Mouse (Mus musculus): ENCODE measurements around the gene Fuz. TPM values are rescaled to one million over a fixed set of nuclear protein-coding genes. Genes with fewer than 3 reads are reported as not detected.

Gene Fuz
- polyA plus RNA-seq, 1 experiment from 2014 or later = 13.2 TPM

- DNase-seq (ENCODE audit: low spot score) (no peak), ATAC-seq (replicated peaks; ENCODE audit: insufficient number of reproducible peaks, low FRiP score, low TSS enrichment, low read depth) (no peak)
- Histone ChIP-seq H3K4me1 (ENCODE audit: control insufficient read depth, insufficient read depth, low read length) (peaks cover 6% of the 10 kb centered on the region; the same call in 1 of the 2 replicates), H3K27me3 (ENCODE audit: control insufficient read depth, insufficient read depth, low read length) (no peaks in the 10 kb centered on the region), H3K9ac (replicated peaks; ENCODE audit: low read length) (no peak overlapping the region), H3K4me2 (ENCODE audit: low read depth, low read length) (no peak overlapping the region), H3K36me3 (replicated peaks; ENCODE audit: control insufficient read depth, insufficient read depth, low read depth, low read length) (peaks cover 23% of the 10 kb centered on the region), H3K9me3 (replicated peaks; ENCODE audit: control insufficient read depth, low read length) (no peaks in the 10 kb centered on the region), H3K27ac (replicated peaks; ENCODE audit: low read depth, low read length) (no peak overlapping the region), H3K4me3 (ENCODE audit: low read depth, low read length) (no peak overlapping the region)
- 91% methylated on average over 14 of the region's 14 CpGs for WGBS
Observed at GRCm38 (mm10) chr7:44863210-44863609, 32.7 kb upstream of the Fuz start.

- Histone ChIP-seq H3K9me3 (replicated peaks; ENCODE audit: control insufficient read depth, low read length) (no peaks in the 10 kb centered on the region), H3K27ac (replicated peaks; ENCODE audit: low read depth, low read length) (no peak overlapping the region), H3K9ac (replicated peaks; ENCODE audit: low read length) (no peak overlapping the region), H3K4me1 (ENCODE audit: control insufficient read depth, insufficient read depth, low read length) (peaks cover 6% of the 10 kb centered on the region; the same call in 1 of the 2 replicates), H3K4me3 (ENCODE audit: low read depth, low read length) (no peak overlapping the region), H3K4me2 (ENCODE audit: low read depth, low read length) (no peak overlapping the region), H3K27me3 (ENCODE audit: control insufficient read depth, insufficient read depth, low read length) (no peaks in the 10 kb centered on the region), H3K36me3 (replicated peaks; ENCODE audit: control insufficient read depth, insufficient read depth, low read depth, low read length) (peaks cover 23% of the 10 kb centered on the region)
- WGBS = 87% methylated on average over 11 of the region's 11 CpGs
- ATAC-seq (replicated peaks; ENCODE audit: insufficient number of reproducible peaks, low FRiP score, low TSS enrichment, low read depth) = no peak
- no peak for DNase-seq (ENCODE audit: low spot score)
Observed at GRCm38 (mm10) chr7:44863982-44864494, 31.8 kb upstream of the Fuz start.

- Histone ChIP-seq H3K36me3 (replicated peaks; ENCODE audit: control insufficient read depth, insufficient read depth, low read depth, low read length) (peaks cover 23% of the 10 kb centered on the region), H3K9me3 (replicated peaks; ENCODE audit: control insufficient read depth, low read length) (no peaks in the 10 kb centered on the region), H3K4me3 (ENCODE audit: low read depth, low read length) (no peak overlapping the region), H3K9ac (replicated peaks; ENCODE audit: low read length) (no peak overlapping the region), H3K27ac (replicated peaks; ENCODE audit: low read depth, low read length) (no peak overlapping the region), H3K27me3 (ENCODE audit: control insufficient read depth, insufficient read depth, low read length) (no peaks in the 10 kb centered on the region), H3K4me2 (ENCODE audit: low read depth, low read length) (no peak overlapping the region), H3K4me1 (ENCODE audit: control insufficient read depth, insufficient read depth, low read length) (peaks cover 6% of the 10 kb centered on the region; the same call in 1 of the 2 replicates)
- 88% methylated on average over 24 of the region's 24 CpGs for WGBS
- DNase-seq (ENCODE audit: low spot score) (no peak), ATAC-seq (replicated peaks; ENCODE audit: insufficient number of reproducible peaks, low FRiP score, low TSS enrichment, low read depth) (no peak)
Observed at GRCm38 (mm10) chr7:44864595-44865542, 31.0 kb upstream of the Fuz start.

GRCm38 (mm10) chr7:44866276-44867009 is 29.4 kb upstream of the Fuz start:
- peak overlapping the region; percentile 4; the same call in 1 of the 2 replicates for H3K4me2 ChIP-seq (ENCODE audit: low read depth, low read length)
- H3K9ac ChIP-seq (replicated peaks; ENCODE audit: low read length) = 0 out of 2 replicates have a peak overlapping the region, but pooled peaks have one; percentile 13
- H3K9me3 ChIP-seq (replicated peaks; ENCODE audit: control insufficient read depth, low read length) = no peaks in the 10 kb centered on the region
- H3K4me3 ChIP-seq (ENCODE audit: low read depth, low read length) = no peak overlapping the region
- H3K4me1 ChIP-seq (ENCODE audit: control insufficient read depth, insufficient read depth, low read length) = peaks cover 6% of the 10 kb centered on the region; the same call in 1 of the 2 replicates
- ATAC-seq (replicated peaks; ENCODE audit: insufficient number of reproducible peaks, low FRiP score, low TSS enrichment, low read depth) (no peak), DNase-seq (ENCODE audit: low spot score) (no peak)
- H3K36me3 ChIP-seq (replicated peaks; ENCODE audit: control insufficient read depth, insufficient read depth, low read depth, low read length) = peaks cover 23% of the 10 kb centered on the region
- no peaks in the 10 kb centered on the region for H3K27me3 ChIP-seq (ENCODE audit: control insufficient read depth, insufficient read depth, low read length)
- no peak overlapping the region for H3K27ac ChIP-seq (replicated peaks; ENCODE audit: low read depth, low read length)
- WGBS = 69% methylated on average over 15 of the region's 15 CpGs

GRCm38 (mm10) chr7:44867010-44867702 is 28.7 kb upstream of the Fuz start:
- ATAC-seq (replicated peaks; ENCODE audit: insufficient number of reproducible peaks, low FRiP score, low TSS enrichment, low read depth) (no peak), DNase-seq (ENCODE audit: low spot score) (no peak)
- 75% methylated on average over 19 of the region's 19 CpGs for WGBS
- H3K27me3 ChIP-seq (ENCODE audit: control insufficient read depth, insufficient read depth, low read length) = no peaks in the 10 kb centered on the region
- H3K4me2 ChIP-seq (ENCODE audit: low read depth, low read length) = peak overlapping the region; percentile 90
- H3K9ac ChIP-seq (replicated peaks; ENCODE audit: low read length) = peak overlapping the region; percentile 39
- peak overlapping the region; percentile 97 for H3K4me3 ChIP-seq (ENCODE audit: low read depth, low read length)
- no peaks in the 10 kb centered on the region for H3K9me3 ChIP-seq (replicated peaks; ENCODE audit: control insufficient read depth, low read length)
- peaks cover 22% of the 10 kb centered on the region for H3K36me3 ChIP-seq (replicated peaks; ENCODE audit: control insufficient read depth, insufficient read depth, low read depth, low read length)
- no peak overlapping the region for H3K27ac ChIP-seq (replicated peaks; ENCODE audit: low read depth, low read length)
- H3K4me1 ChIP-seq (ENCODE audit: control insufficient read depth, insufficient read depth, low read length) = peaks cover 6% of the 10 kb centered on the region; the same call in 1 of the 2 replicates

GRCm38 (mm10) chr7:44867802-44868201 is 28.1 kb upstream of the Fuz start:
- H3K4me3 ChIP-seq (ENCODE audit: low read depth, low read length) = peak overlapping the region; percentile 97
- ATAC-seq (replicated peaks; ENCODE audit: insufficient number of reproducible peaks, low FRiP score, low TSS enrichment, low read depth) (no peak), DNase-seq (ENCODE audit: low spot score) (no peak)
- no peaks in the 10 kb centered on the region for H3K27me3 ChIP-seq (ENCODE audit: control insufficient read depth, insufficient read depth, low read length)
- H3K36me3 ChIP-seq (replicated peaks; ENCODE audit: control insufficient read depth, insufficient read depth, low read depth, low read length) = peaks cover 16% of the 10 kb centered on the region
- H3K9ac ChIP-seq (replicated peaks; ENCODE audit: low read length) = peak overlapping the region; percentile 99
- H3K4me1 ChIP-seq (ENCODE audit: control insufficient read depth, insufficient read depth, low read length) = peaks cover 6% of the 10 kb centered on the region; the same call in 1 of the 2 replicates
- WGBS = 56% methylated on average over 9 of the region's 9 CpGs
- no peaks in the 10 kb centered on the region for H3K9me3 ChIP-seq (replicated peaks; ENCODE audit: control insufficient read depth, low read length)
- H3K4me2 ChIP-seq (ENCODE audit: low read depth, low read length) = peak overlapping the region; percentile 90
- H3K27ac ChIP-seq (replicated peaks; ENCODE audit: low read depth, low read length) = no peak overlapping the region

GRCm38 (mm10) chr7:44868465-44868864 is 27.4 kb upstream of the Fuz start:
- ATAC-seq (replicated peaks; ENCODE audit: insufficient number of reproducible peaks, low FRiP score, low TSS enrichment, low read depth) (no peak), DNase-seq (ENCODE audit: low spot score) (no peak)
- Histone ChIP-seq H3K4me1 (ENCODE audit: control insufficient read depth, insufficient read depth, low read length) (peaks cover 6% of the 10 kb centered on the region; the same call in 1 of the 2 replicates), H3K27me3 (ENCODE audit: control insufficient read depth, insufficient read depth, low read length) (no peaks in the 10 kb centered on the region), H3K9me3 (replicated peaks; ENCODE audit: control insufficient read depth, low read length) (no peaks in the 10 kb centered on the region), H3K9ac (replicated peaks; ENCODE audit: low read length) (peak overlapping the region; percentile 99), H3K4me2 (ENCODE audit: low read depth, low read length) (peak overlapping the region; percentile 90), H3K4me3 (ENCODE audit: low read depth, low read length) (peak overlapping the region; percentile 97), H3K27ac (replicated peaks; ENCODE audit: low read depth, low read length) (no peak overlapping the region), H3K36me3 (replicated peaks; ENCODE audit: control insufficient read depth, insufficient read depth, low read depth, low read length) (peaks cover 9% of the 10 kb centered on the region)
- 7% methylated on average over 16 of the region's 16 CpGs for WGBS

Measured in embryonic facial prominence, embryonic 11.5 days (tissue).